Mouse (Mus musculus) intestine, postnatal 0 days (tissue): ENCODE measurements around the gene Gm8229. TPM values are rescaled to one million over a fixed set of nuclear protein-coding genes. Genes with fewer than 3 reads are reported as not detected.
"Not testable (repeated sequence)": the region's sequence is repeated elsewhere in the genome, so short reads cannot be mapped to it uniquely, and the experiment has no call there.

Experiments used
- ATAC-seq: fragments of 200-750 bp; cut with Nextera tagmentation; 2 replicates; pipeline ENCODE4 v1.8.0; 2017; ENCODE audit warnings: mild to moderate bottlenecking, moderate TSS enrichment, moderate library complexity
- H3K27ac ChIP-seq: fragments of 300-500 bp; sonication (generic); 2 replicates; pipeline ENCODE4 v1.5.1; 2014; ENCODE audit warnings: mild to moderate bottlenecking, low read depth, low read length, moderate library complexity
- H3K27me3 ChIP-seq: fragments of 300-500 bp; sonication (generic); replicated peaks from 2 replicates; pipeline ENCODE4 v1.6.1; 2014; ENCODE audit warnings: low read length, mixed read lengths; ENCODE audit not compliant: control insufficient read depth, insufficient read depth
- H3K36me3 ChIP-seq: fragments of 300-500 bp; sonication (generic); 2 replicates; pipeline ENCODE4 v1.6.1; 2014; ENCODE audit warnings: mild to moderate bottlenecking, moderate library complexity; ENCODE audit not compliant: control insufficient read depth, insufficient read depth
- H3K4me1 ChIP-seq: fragments of 300-500 bp; sonication (generic); replicated peaks from 2 replicates; pipeline ENCODE4 v1.6.1; 2014; ENCODE audit warnings: antibody characterized with exemption, low read length, mixed read lengths; ENCODE audit not compliant: control insufficient read depth, insufficient read depth
- H3K4me2 ChIP-seq: fragments of 300-500 bp; sonication (generic); replicated peaks from 2 replicates; pipeline ENCODE4 v1.6.1; 2014; ENCODE audit warnings: low read depth, mild to moderate bottlenecking, moderate library complexity
- H3K4me3 ChIP-seq: fragments of 300-500 bp; sonication (generic); 2 replicates; pipeline ENCODE4 v1.5.1; 2014; ENCODE audit warnings: low read depth, low read length
- H3K9ac ChIP-seq: fragments of 300-500 bp; sonication (generic); 2 replicates; pipeline ENCODE4 v1.6.1; 2014; ENCODE audit warnings: mild to moderate bottlenecking, low read depth, low read length
- H3K9me3 ChIP-seq: fragments of 300-500 bp; sonication (generic); 2 replicates; pipeline ENCODE4 v1.6.1; 2016; ENCODE audit warnings: mixed run types; ENCODE audit not compliant: control insufficient read depth
- CTCF ChIP-seq: sonication (generic); IDR thresholded peaks from 2 replicates; pipeline ENCODE4 v1.5.1; 2016; ENCODE audit warnings: low read depth, mild to moderate bottlenecking, control low read depth, antibody characterized with exemption, moderate library complexity
- WGBS: fragments of 180-500 bp; shearing (Covaris S2); extraction: QIAGEN DNeasy Blood & Tissue Kit; methylation state at CpG from one replicate; pipeline ENCODE4 v1.1.7; 2014; 5-methylcytosine and 5-hydroxymethylcytosine counted together
- polyA plus RNA-seq: library from polyadenylated mRNA; unstranded; fragments of >200 nt; fragmentation: Nextera tagmentation; extraction: Ambion mirVana; gene quantifications from 2 replicates; pipeline ENCODE4 v1.2.1, GENCODE M21; 2015

Gene Gm8229
- polyA plus RNA-seq = not detected in 2 replicates

- H3K27me3 ChIP-seq, H3K4me1 ChIP-seq, H3K4me2 ChIP-seq, H3K4me3 ChIP-seq, ATAC-seq, H3K36me3 ChIP-seq, H3K27ac ChIP-seq, H3K9me3 ChIP-seq, H3K9ac ChIP-seq: not testable (repeated sequence)
- WGBS = 88% methylated on average over 4 of the region's 4 CpGs
Measured at GRCm38 (mm10) chr14:44365057-44365456, at the start of gene Gm8229. Gene Gm8229, plus strand, starts transcription at chr14:44365357.

DNA sequence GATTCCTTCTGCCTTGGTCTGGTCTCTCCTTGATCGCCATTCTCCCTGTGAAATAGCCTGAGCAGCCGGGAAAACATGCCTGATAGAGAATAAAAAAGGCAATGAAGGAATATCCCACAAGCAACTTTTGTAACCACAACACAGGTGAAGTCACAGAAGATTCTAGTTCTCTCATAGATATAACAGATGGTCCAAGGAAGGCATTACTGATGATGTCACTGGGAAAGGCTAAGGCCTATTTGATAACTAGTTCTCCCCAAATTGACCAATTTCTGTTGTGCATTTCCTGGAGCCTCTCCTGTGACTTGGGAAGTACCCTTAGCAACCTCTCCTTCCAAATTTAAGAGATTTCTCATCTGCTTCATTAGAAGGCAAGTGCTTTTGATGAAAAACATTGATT is 26.7 kb upstream of the Gm8229 start, which contains the start of gene Gm5930:
TSS of gene Gm5930 (minus strand) at position 101 of the 400 bp plus-strand sequence.
- not testable (repeated sequence) for H3K36me3 ChIP-seq, H3K9me3 ChIP-seq, H3K4me2 ChIP-seq, H3K27ac ChIP-seq, H3K27me3 ChIP-seq, ATAC-seq, H3K9ac ChIP-seq, H3K4me3 ChIP-seq, H3K4me1 ChIP-seq
- no CpG with 5 or more reads among the region's 2 CpGs for WGBS

DNA sequence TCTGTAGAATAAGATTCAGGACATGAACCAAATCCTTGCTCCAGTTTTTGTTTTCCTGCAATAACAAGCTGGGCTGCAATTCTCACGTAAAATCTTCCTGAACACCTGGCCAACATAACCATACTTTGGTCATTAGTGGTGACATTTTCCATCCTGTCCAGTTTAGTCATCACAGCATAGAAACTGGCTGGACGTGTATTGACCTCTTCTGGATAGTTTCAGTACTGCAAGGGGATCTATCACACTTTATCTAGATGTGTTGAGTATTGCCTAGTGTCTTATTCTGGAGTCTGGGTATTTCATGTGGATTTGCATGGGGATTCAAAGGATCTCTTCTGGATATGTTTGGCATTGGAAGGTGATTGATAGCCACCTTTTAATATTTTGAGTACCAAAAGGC is 3.7 kb upstream of the Gm8229 start:
- not testable (repeated sequence) for H3K9ac ChIP-seq, H3K9me3 ChIP-seq, H3K27me3 ChIP-seq, H3K4me2 ChIP-seq, H3K36me3 ChIP-seq, ATAC-seq, H3K27ac ChIP-seq, H3K4me1 ChIP-seq, H3K4me3 ChIP-seq
- TF ChIP-seq CTCF = peak; percentile 49
- WGBS = 19% methylated on average over 1 of the region's 2 CpGs

DNA sequence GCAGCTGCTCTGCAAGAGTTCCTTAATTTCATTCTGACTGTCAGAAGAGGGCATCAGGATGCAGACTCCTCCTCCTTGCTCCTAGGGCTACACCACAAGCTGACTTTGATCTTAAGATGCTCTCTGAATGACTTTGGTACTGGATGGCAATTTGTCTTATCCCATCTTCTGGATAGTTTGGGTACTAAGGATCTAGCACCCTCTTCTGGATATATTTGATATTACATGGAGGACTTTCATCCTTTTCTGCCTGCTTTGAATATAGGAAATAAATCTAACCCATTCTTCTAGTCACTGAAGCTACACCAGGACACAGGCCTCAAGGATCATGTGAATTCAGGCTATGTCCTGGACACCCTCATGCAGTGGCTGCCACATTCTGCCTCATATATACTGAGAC is 2.9 kb upstream of the Gm8229 start:
- ATAC-seq, H3K4me2 ChIP-seq, H3K4me3 ChIP-seq, H3K27ac ChIP-seq, H3K27me3 ChIP-seq, H3K9me3 ChIP-seq, H3K36me3 ChIP-seq, H3K9ac ChIP-seq, H3K4me1 ChIP-seq: not testable (repeated sequence)
- TF ChIP-seq CTCF = peak; percentile 47

DNA sequence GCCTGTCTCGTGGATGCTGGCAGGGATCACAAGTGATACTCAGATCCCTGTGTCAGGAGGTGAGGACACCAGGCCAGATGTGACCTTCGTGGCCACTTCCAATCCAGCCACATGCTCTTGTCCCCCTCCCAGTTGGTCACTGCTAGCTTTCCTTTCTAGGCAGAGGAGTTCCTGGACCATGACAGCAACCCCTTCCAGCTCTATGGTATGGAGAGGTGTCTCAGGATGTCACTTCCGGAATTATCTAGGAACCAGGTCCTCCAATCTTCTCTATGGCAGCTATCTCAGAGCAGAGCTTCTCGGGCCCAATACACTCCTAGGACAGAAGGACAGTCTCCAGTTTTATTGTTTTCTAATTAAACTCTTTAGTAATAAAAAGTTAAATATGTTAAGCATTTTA is 19.1 kb downstream of the Gm8229 start:
- H3K9ac ChIP-seq, H3K27ac ChIP-seq, H3K4me1 ChIP-seq, ATAC-seq, H3K9me3 ChIP-seq, H3K27me3 ChIP-seq, H3K4me2 ChIP-seq, H3K36me3 ChIP-seq, H3K4me3 ChIP-seq: not testable (repeated sequence)
- WGBS = 83% methylated on average over 4 of the region's 4 CpGs

DNA sequence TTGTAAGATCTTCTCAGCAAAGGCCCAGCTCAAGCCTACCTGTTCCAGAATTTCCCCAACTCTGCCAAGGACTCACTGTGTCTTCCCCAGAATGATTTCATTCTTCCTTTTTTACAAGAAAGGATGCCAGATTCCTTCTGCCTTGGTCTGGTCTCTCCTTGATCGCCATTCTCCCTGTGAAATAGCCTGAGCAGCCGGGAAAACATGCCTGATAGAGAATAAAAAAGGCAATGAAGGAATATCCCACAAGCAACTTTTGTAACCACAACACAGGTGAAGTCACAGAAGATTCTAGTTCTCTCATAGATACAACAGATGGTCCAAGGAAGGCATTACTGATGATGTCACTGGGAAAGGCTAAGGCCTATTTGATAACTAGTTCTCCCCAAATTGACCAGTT is 45.4 kb downstream of the Gm8229 start, which contains the start of gene Gm3371:
TSS of gene Gm3371 (minus strand) at position 101 of the 400 bp plus-strand sequence.
- no CpG with 5 or more reads among the region's 2 CpGs for WGBS
- not testable (repeated sequence) for H3K9me3 ChIP-seq, H3K4me2 ChIP-seq, H3K4me3 ChIP-seq, H3K36me3 ChIP-seq, H3K27me3 ChIP-seq, H3K4me1 ChIP-seq, ATAC-seq, H3K27ac ChIP-seq, H3K9ac ChIP-seq

Other genes starting within 250 kb of the Gm8229 start
- not detected in 2 replicates for gene Gm3327, start 241.5 kb upstream of the Gm8229 start, polyA plus RNA-seq
- not detected in 2 replicates for gene Gm8212, start 167.7 kb upstream of the Gm8229 start, polyA plus RNA-seq
- gene 4930503E14Rik, start 152.1 kb upstream of the Gm8229 start, polyA plus RNA-seq = not detected in 2 replicates
- not detected in 2 replicates for gene Gm8220, start 79.8 kb upstream of the Gm8229 start, polyA plus RNA-seq
- gene Gm5930, start 26.8 kb upstream of the Gm8229 start, polyA plus RNA-seq = not detected in 2 replicates
- gene Gm3371, start 45.3 kb downstream of the Gm8229 start, polyA plus RNA-seq = not detected in 2 replicates
- not detected in 2 replicates for gene Gm8232, start 68.3 kb downstream of the Gm8229 start, polyA plus RNA-seq
- gene BC061237, start 127.1 kb downstream of the Gm8229 start, polyA plus RNA-seq = 0.26 TPM in 1 of 2 replicates, not detected in the other
- not detected in 2 replicates for gene Gm17093, start 152.9 kb downstream of the Gm8229 start, polyA plus RNA-seq
- not detected in 2 replicates for gene Gm8247, start 217.8 kb downstream of the Gm8229 start, polyA plus RNA-seq